In the genomic region with DNA sequence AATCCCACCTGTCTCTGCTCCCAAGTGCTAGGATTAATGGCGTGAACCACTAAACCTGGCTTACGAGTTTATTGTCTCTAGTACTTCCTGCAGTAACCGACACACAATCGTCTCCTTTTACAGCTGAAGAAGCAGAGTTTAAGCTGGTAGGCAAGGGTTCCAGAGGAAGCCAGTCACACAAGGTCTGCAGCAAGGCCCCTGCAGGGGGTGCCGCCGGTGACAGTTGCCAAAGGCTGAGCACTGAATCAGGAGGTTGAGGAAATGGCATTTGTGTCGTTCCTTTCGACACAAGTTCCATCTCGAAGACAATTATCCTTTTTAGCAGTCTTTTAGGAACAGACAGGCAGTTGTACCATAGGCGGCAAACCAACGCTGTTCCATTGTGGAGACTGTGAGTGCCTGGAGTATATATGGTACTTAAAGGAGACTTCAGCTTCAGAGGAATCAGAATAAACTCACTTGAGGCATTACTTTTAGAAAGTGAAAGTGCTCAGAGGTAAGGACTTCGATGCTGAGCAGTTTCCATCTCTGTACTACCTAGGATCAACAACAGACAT, we compare ENCODE assay signal across 21 mouse cellular contexts. TPM values are rescaled to one million over a fixed set of nuclear protein-coding genes. Genes with fewer than 3 reads are reported as not detected.
A peak's percentile ranks its signal among the peaks of the same experiment; 100 is the strongest.
DNase-seq lines count a peak whose midpoint lies in the region; ATAC-seq and TF ChIP-seq lines count a peak whose summit lies in the region.
"Had no signal": no experiment of that assay in that cellular context is flagged by ENCODE, and none has a peak within 500 bp of the region (broad histone marks: within the 10 kb centered on the region; RNA-seq: fewer than 3 reads in every experiment).

No protein-coding gene starts in this region.

- no peaks in the 10 kb centered on the region for H3K9me3 ChIP-seq in forebrain, embryonic 13.5 days (replicated peaks)
- H3K9me3 ChIP-seq in forebrain, embryonic 15.5 days = no peaks in the 10 kb centered on the region
- no peaks in the 10 kb centered on the region for H3K9me3 ChIP-seq in limb, embryonic 10.5 days (replicated peaks)
- H3K9me3 ChIP-seq: heart, embryonic 13.5 days; hindbrain, embryonic 15.5 days; limb, embryonic 12.5 days; liver, embryonic 13.5 days; midbrain, embryonic 12.5 days; stomach, embryonic 15.5 days had no signal

- TF ChIP-seq CTCF in spleen, adult 2 months (IDR thresholded peaks at IDR 0.05; ENCODE audit: extremely low read depth, insufficient read depth, insufficient read length, insufficient replicate concordance) = no peak

- peaks cover 72% of the 10 kb centered on the region for H3K4me1 ChIP-seq in forebrain, embryonic 13.5 days
- H3K4me1 ChIP-seq in forebrain, embryonic 15.5 days = peaks cover 56% of the 10 kb centered on the region
- peaks cover 24% of the 10 kb centered on the region; the same call in 1 of the 2 replicates for H3K4me1 ChIP-seq in spleen, adult 2 months (ENCODE audit: control insufficient read depth, insufficient read depth, insufficient read length)
- peaks cover 59% of the 10 kb centered on the region for H3K4me1 ChIP-seq in limb, embryonic 10.5 days
- H3K4me1 ChIP-seq: liver, embryonic 13.5 days; stomach, embryonic 15.5 days had no signal

- no peak for DNase-seq in spleen, adult 2 months (ENCODE audit: low read depth in 1 of 2, low spot score in 2 of 2)
- DNase-seq in spleen, postnatal 10 days (ENCODE audit: low spot score in 2 of 2) = no peak
- DNase-seq in thymus, postnatal 0 days (ENCODE audit: low spot score) = peak; percentile 73
- DNase-seq in limb, embryonic 10.5 days (ENCODE audit: low spot score) = no peak
- no peak for DNase-seq in urinary bladder, postnatal 10 days (ENCODE audit: low spot score)
- no peak for DNase-seq in cerebellum, postnatal 10 days
- DNase-seq: adrenal gland, adult 2 months; cerebellum, adult 8-10 months; heart, postnatal 36 days; kidney, adult 18-20 months; kidney, postnatal 4 days; liver, embryonic 13.5 days; lung, embryonic 14.5 days; lung, postnatal 4 days had no signal

- TF ChIP-seq POLR2A in spleen, adult 2 months (IDR thresholded peaks at IDR 0.05; ENCODE audit: low read depth, low read length) = no peak

- no peaks in the 10 kb centered on the region for H3K36me3 ChIP-seq in forebrain, embryonic 13.5 days (ENCODE audit: poor library complexity, severe bottlenecking)
- no peaks in the 10 kb centered on the region for H3K36me3 ChIP-seq in forebrain, embryonic 15.5 days
- H3K36me3 ChIP-seq in spleen, adult 2 months (ENCODE audit: control insufficient read depth, insufficient read depth, low read length) = no peaks in the 10 kb centered on the region
- peaks cover 14% of the 10 kb centered on the region for H3K36me3 ChIP-seq in limb, embryonic 10.5 days
- H3K36me3 ChIP-seq: heart, embryonic 13.5 days; hindbrain, embryonic 15.5 days; limb, embryonic 12.5 days; liver, embryonic 13.5 days; midbrain, embryonic 12.5 days; stomach, embryonic 15.5 days had no signal

- H3K4me2 ChIP-seq in forebrain, embryonic 13.5 days = 0 out of 2 replicates have a peak overlapping the region, but pooled peaks have one; percentile 12
- H3K4me2 ChIP-seq in forebrain, embryonic 15.5 days (replicated peaks) = no peak overlapping the region
- H3K4me2 ChIP-seq: heart, embryonic 13.5 days; hindbrain, embryonic 15.5 days; limb, embryonic 12.5 days; liver, embryonic 13.5 days; lung, embryonic 14.5 days; midbrain, embryonic 12.5 days; stomach, embryonic 15.5 days had no signal

- H3K9ac ChIP-seq in forebrain, embryonic 13.5 days = no peak overlapping the region
- H3K9ac ChIP-seq in forebrain, embryonic 15.5 days (replicated peaks) = no peak overlapping the region
- H3K9ac ChIP-seq: heart, embryonic 13.5 days; hindbrain, embryonic 15.5 days; limb, embryonic 12.5 days; liver, embryonic 13.5 days; lung, embryonic 14.5 days; midbrain, embryonic 12.5 days; stomach, embryonic 15.5 days had no signal

- no peaks in the 10 kb centered on the region for H3K27me3 ChIP-seq in forebrain, embryonic 13.5 days
- no peaks in the 10 kb centered on the region for H3K27me3 ChIP-seq in forebrain, embryonic 15.5 days
- H3K27me3 ChIP-seq in spleen, adult 2 months (ENCODE audit: control insufficient read depth, insufficient read depth, low read length) = no peaks in the 10 kb centered on the region
- H3K27me3 ChIP-seq in limb, embryonic 10.5 days (ENCODE audit: low read depth, poor library complexity, severe bottlenecking) = no peaks in the 10 kb centered on the region
- H3K27me3 ChIP-seq: heart, embryonic 13.5 days; hindbrain, embryonic 15.5 days; limb, embryonic 12.5 days; liver, embryonic 13.5 days; midbrain, embryonic 12.5 days; stomach, embryonic 15.5 days had no signal

- ATAC-seq in forebrain, embryonic 13.5 days = no peak
- no peak for ATAC-seq in forebrain, embryonic 15.5 days (replicated peaks)

- H3K27ac ChIP-seq in forebrain, embryonic 13.5 days = no peak overlapping the region
- no peak overlapping the region for H3K27ac ChIP-seq in forebrain, embryonic 15.5 days (replicated peaks)
- peak overlapping the region; percentile 74 for H3K27ac ChIP-seq in spleen, adult 2 months (ENCODE audit: insufficient read depth, low read length)
- H3K27ac ChIP-seq in limb, embryonic 10.5 days = no peak overlapping the region
- H3K27ac ChIP-seq: heart, embryonic 13.5 days; hindbrain, embryonic 15.5 days; limb, embryonic 12.5 days; liver, embryonic 13.5 days; midbrain, embryonic 12.5 days; stomach, embryonic 15.5 days had no signal

- no peak overlapping the region for H3K4me3 ChIP-seq in forebrain, embryonic 13.5 days
- no peak overlapping the region for H3K4me3 ChIP-seq in forebrain, embryonic 15.5 days
- H3K4me3 ChIP-seq in spleen, adult 2 months (ENCODE audit: extremely low read depth, insufficient read depth, insufficient read length) = peak overlapping the region; percentile 20; the same call in 1 of the 2 replicates
- H3K4me3 ChIP-seq in limb, embryonic 10.5 days = no peak overlapping the region
- H3K4me3 ChIP-seq: heart, embryonic 13.5 days; hindbrain, embryonic 15.5 days; limb, embryonic 12.5 days; liver, embryonic 13.5 days; midbrain, embryonic 12.5 days; stomach, embryonic 15.5 days had no signal

- WGBS in forebrain, embryonic 13.5 days = 25% methylated on average over 12 of the region's 12 CpGs
- WGBS in forebrain, embryonic 15.5 days = 24% methylated on average over 12 of the region's 12 CpGs
- whole genome bisulfite sequencing in spleen, adult 2 months = 55% methylated on average over 12 of the region's 12 CpGs
- 53% methylated on average over 12 of the region's 12 CpGs for WGBS in limb, embryonic 10.5 days

RNA-seq across cellular contexts. Expression of gene Lef1, which starts 49.0 kb away (rescaled TPM):
- polyA plus RNA-seq in forebrain, embryonic 13.5 days (2015; fragmentation: Nextera tagmentation; extraction: Ambion mirVana) = 24.8 and 27.6 TPM in 2 replicates
- polyA plus RNA-seq in forebrain, embryonic 15.5 days (2015; fragmentation: Nextera tagmentation; extraction: Ambion mirVana) = 14.3 and 18.6 TPM in 2 replicates
- 50.9 and 54.5 TPM in 2 replicates for polyA plus RNA-seq in spleen, adult 2 months (2012; rRNA removed)
- polyA plus RNA-seq in thymus, postnatal 0 days (2015; fragmentation: Nextera tagmentation; extraction: Ambion mirVana) = 284 and 306 TPM in 2 replicates
- 60.1 and 76.1 TPM in 2 replicates for polyA plus RNA-seq in limb, embryonic 10.5 days (2016; fragmentation: Nextera tagmentation; extraction: Ambion mirVana)
